Mouse (Mus musculus) limb, embryonic 10.5 days (tissue): Measurements from ENCODE around the gene Cxxc4. TPM values are rescaled to one million over a fixed set of nuclear protein-coding genes. Genes with fewer than 3 reads are reported as not detected.

Experiments used
- DNase-seq: peaks from one replicate; pipeline ENCODE4 v3.0.0-alpha.2; 2017; ENCODE audit warnings: low spot score
- H3K27ac ChIP-seq: fragments of 300-500 bp; sonication (generic); 2 replicates; pipeline ENCODE4 v1.5.1; 2016; ENCODE audit warnings: mild to moderate bottlenecking
- H3K27me3 ChIP-seq: fragments of 300-500 bp; sonication (generic); 2 replicates; pipeline ENCODE4 v1.6.1; 2016; ENCODE audit warnings: low read depth, mild to moderate bottlenecking; ENCODE audit not compliant: poor library complexity, severe bottlenecking
- H3K36me3 ChIP-seq: fragments of 300-500 bp; sonication (generic); 2 replicates; pipeline ENCODE4 v1.6.1; 2016; ENCODE audit warnings: mild to moderate bottlenecking, moderate library complexity
- H3K4me1 ChIP-seq: fragments of 300-500 bp; sonication (generic); 2 replicates; pipeline ENCODE4 v1.6.1; 2016
- H3K4me3 ChIP-seq: fragments of 300-500 bp; sonication (generic); 2 replicates; pipeline ENCODE4 v1.5.1; 2016; ENCODE audit warnings: mild to moderate bottlenecking, moderate library complexity
- H3K9me3 ChIP-seq: fragments of 300-500 bp; sonication (generic); replicated peaks from 2 replicates; pipeline ENCODE4 v1.6.1; 2016; ENCODE audit warnings: mild to moderate bottlenecking
- WGBS: fragments of 180-500 bp; shearing (Covaris S2); methylation state at CpG from one replicate; pipeline ENCODE4 v1.1.7; 2016; 5-methylcytosine and 5-hydroxymethylcytosine counted together
- polyA plus RNA-seq: library from polyadenylated mRNA; unstranded; fragments of >200 nt; fragmentation: Nextera tagmentation; extraction: Ambion mirVana; gene quantifications from 2 replicates; pipeline ENCODE4 v1.2.1, GENCODE M21; 2016

Gene Cxxc4
- polyA plus RNA-seq, 1 experiment from 2014 or later: 5.4 TPM

DNA sequence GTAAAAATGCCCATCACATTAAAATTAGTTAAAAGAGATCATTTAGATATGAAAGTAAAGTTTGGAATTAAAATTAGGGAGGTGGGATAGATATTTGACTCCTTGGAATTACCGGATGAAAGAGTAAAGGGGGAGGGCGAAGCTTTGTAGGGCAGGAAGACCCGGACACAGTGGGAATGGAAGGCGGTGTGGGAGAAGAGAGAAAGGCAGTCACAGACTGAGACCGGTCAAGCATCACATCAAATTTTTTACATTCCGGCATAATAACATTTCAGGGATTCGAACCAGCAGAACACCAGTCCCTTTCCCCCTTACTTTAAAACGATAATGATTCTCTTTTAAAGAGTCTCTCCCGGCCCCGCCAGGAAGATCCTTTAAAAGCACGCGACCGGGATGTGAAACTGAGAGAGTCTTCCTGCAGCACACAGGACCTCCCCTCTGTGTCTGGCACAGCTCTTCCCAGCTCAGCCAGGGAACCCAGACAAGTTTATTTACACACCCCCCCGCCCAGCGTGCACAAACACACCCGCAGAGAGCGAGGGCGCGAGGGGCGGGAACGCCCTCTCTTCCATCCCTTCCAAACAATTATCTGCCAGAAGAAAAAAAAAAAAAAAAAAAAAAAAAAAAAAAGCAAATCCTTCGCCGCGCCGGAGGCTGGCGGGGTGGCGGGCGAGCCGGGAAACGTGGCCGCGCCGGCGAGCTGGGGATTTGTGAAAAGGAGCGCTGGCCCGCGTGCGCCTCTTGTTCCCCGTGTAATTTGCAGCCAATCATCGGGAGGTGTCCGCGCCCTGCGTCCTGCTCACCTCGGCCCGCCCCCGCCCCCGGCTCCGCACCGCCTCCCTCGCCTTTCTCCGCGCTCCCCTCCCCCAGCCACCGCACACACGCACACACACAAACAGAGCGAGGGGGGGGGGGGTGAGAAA is 532 bp upstream of the Cxxc4 start:
- H3K27ac ChIP-seq: peak overlapping the region; percentile 92
- peaks cover 37% of the 10 kb centered on the region for H3K4me1 ChIP-seq
- no peaks in the 10 kb centered on the region for H3K9me3 ChIP-seq
- no peaks in the 10 kb centered on the region for H3K36me3 ChIP-seq
- DNase-seq: peak; percentile 89
- WGBS: under 1% methylated on average over 53 of the region's 55 CpGs
- no peaks in the 10 kb centered on the region for H3K27me3 ChIP-seq
- H3K4me3 ChIP-seq: peak overlapping the region; percentile 61

- Histone ChIP-seq H3K27ac (peak overlapping the region; percentile 92), H3K4me3 (peak overlapping the region; percentile 61), H3K4me1 (peaks cover 40% of the 10 kb centered on the region), H3K27me3 (no peaks in the 10 kb centered on the region), H3K9me3 (no peaks in the 10 kb centered on the region), H3K36me3 (0 out of 2 replicates have a peak, but pooled peaks cover 2% of the 10 kb centered on the region)
- 38% methylated on average over 3 of the region's 3 CpGs for WGBS
- peak; percentile 32 for DNase-seq
Observed at GRCm38 (mm10) chr3:134237113-134237805, 975 bp downstream of the Cxxc4 start.

DNA sequence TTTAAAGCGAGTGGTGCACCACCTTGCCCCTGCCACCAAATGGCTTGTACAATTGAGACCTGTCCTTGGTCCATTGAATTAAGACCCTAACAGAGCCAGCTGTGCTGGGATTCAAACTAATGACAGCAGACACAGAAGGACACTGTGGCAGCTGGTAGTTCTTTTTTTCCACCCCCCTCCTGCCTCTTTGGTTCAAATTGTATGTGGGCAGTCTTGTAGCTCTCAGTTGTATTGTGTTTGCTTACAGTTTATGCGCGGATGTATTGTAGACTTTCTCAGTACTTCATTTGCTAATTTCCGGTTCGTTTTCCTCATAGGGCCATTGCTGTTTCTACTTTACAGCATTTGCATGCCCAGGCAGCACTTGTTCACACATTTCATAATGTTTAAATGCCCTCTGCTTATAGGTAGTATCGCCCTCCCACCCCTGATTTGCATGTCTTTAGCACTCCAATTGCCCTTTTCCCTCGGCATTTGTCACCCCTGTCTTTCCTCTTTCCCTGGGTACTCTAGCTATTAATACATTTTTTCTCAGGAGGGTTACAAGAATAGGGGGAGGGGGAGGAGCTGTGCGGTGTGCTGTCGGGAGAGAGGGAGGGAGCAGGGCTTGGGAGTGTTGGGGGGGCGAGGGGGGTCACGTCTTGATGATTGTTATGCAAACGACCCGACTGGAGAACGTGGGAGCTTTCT is 2.5 kb downstream of the Cxxc4 start:
- no peaks in the 10 kb centered on the region for H3K27me3 ChIP-seq
- peak overlapping the region; percentile 93 for H3K27ac ChIP-seq
- H3K4me3 ChIP-seq: peak overlapping the region; percentile 74
- WGBS: under 1% methylated on average over 14 of the region's 14 CpGs
- DNase-seq: peak; percentile 37
- 0 out of 2 replicates have a peak, but pooled peaks cover 3% of the 10 kb centered on the region for H3K36me3 ChIP-seq
- H3K9me3 ChIP-seq: no peaks in the 10 kb centered on the region
- peaks cover 40% of the 10 kb centered on the region for H3K4me1 ChIP-seq

DNA sequence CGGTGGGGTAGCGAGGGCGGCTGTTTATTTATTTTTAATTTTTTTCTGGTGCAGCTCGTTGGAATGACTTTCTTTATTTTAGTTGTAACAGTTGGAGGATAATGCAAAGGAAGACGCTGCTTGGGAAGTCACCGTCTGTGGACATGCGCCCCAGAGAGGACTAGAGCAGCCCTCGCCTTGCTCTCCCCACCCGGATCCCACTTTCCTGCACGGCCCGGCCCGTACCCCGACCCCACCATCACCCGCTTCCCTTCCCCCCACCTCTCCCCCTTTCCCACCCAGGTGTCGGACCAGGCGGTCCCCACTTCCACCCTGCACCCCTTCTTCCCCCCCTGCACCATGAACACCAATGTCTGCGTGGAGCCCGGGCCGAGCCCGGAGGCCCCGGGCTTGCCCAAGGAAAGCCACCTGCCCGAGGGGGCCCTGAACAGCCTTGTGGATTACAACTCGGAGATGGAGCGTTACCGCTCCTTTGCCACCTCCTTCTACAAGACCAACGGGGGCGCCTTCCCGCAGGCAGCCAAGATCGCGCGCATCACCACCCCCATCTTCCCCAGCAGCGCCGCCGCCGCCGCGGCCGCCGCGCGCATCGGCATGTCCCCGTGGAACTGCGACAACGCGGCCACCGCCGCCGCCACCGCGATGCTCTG is 3.2 kb downstream of the Cxxc4 start:
- H3K36me3 ChIP-seq: 0 out of 2 replicates have a peak, but pooled peaks cover 3% of the 10 kb centered on the region

DNA sequence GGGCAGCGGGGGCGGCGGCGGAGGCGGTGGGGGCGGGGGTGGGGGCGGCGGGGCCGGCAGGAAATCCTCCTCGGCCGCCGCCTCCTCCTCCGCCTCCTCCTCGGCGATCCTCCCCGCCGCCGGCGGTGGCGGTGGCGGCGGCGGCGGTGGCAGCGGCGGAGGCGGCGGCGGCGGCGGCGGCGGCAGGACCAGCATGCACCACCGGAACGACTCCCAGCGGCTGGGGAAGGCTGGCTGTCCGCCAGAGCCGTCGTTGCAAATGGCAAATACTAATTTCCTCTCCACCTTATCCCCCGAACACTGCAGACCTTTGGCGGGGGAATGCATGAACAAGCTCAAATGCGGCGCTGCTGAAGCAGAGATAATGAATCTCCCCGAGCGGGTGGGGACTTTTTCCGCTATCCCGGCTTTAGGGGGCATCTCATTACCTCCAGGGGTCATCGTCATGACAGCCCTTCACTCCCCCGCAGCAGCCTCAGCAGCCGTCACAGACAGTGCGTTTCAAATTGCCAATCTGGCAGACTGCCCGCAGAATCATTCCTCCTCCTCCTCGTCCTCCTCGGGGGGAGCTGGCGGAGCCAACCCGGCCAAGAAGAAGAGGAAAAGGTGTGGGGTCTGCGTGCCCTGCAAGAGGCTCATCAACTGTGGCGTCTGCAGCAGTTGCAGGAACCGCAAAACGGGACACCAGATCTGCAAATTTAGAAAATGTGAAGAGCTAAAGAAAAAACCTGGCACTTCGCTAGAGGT is 3.9 kb downstream of the Cxxc4 start:
- Histone ChIP-seq H3K36me3 (0 out of 2 replicates have a peak, but pooled peaks cover 3% of the 10 kb centered on the region), H3K27ac (peak overlapping the region; percentile 93), H3K27me3 (no peaks in the 10 kb centered on the region), H3K4me3 (peak overlapping the region; percentile 74), H3K4me1 (peaks cover 38% of the 10 kb centered on the region), H3K9me3 (no peaks in the 10 kb centered on the region)
- WGBS: 4% methylated on average over 46 of the region's 61 CpGs
- DNase-seq: peak; percentile 71

More for the DNA sequence above, 3.2 kb downstream of the Cxxc4 start:
- under 1% methylated on average over 51 of the region's 51 CpGs for WGBS
- peak; percentile 78 for DNase-seq
- Histone ChIP-seq H3K4me3 (peak overlapping the region; percentile 74), H3K9me3 (no peaks in the 10 kb centered on the region), H3K27me3 (no peaks in the 10 kb centered on the region), H3K27ac (peak overlapping the region; percentile 93), H3K4me1 (peaks cover 43% of the 10 kb centered on the region)

- Histone ChIP-seq H3K4me1 (peaks cover 36% of the 10 kb centered on the region), H3K27me3 (no peaks in the 10 kb centered on the region), H3K4me3 (peak overlapping the region; percentile 74), H3K36me3 (0 out of 2 replicates have a peak, but pooled peaks cover 3% of the 10 kb centered on the region), H3K27ac (peak overlapping the region; percentile 93), H3K9me3 (no peaks in the 10 kb centered on the region)
- 13% methylated on average over 6 of the region's 6 CpGs for WGBS
- peak; percentile 33 for DNase-seq
Observed at GRCm38 (mm10) chr3:134240718-134241025, 4.4 kb downstream of the Cxxc4 start.

DNA sequence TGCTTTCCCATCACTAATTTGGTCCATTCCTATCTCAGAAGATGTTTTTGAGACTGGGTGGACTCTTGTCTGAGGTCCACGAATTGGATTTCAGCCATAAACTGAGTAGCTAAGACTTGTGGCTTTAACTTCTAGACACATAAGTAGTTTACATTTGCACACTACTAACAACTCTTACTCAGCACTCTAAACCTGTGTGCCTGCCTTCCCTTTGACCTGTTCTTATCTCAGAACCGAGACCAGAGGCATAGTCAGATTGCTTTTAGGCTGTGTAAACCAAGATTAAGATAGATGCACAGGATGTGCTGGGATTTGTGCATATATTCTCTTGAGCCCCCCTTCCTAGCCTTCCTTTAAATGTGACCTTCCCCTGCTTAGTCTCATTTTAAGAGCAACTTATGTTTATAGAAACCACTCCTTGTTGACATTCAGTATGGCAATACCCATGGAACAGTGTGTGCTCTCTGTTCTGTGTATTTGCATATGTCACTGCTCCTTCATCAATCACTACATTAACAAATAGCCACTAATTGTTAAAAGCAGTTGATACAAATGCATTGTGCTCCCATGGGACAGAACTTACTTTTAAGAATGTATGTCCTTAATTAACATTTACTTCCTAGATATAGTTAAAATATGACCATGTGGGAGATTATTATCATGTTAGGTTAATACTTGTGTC is 7.0 kb downstream of the Cxxc4 start:
- 48% methylated on average over 2 of the region's 2 CpGs for WGBS
- Histone ChIP-seq H3K4me1 (peaks cover 24% of the 10 kb centered on the region), H3K4me3 (no peak overlapping the region)

GRCm38 (mm10) chr3:134243850-134244247 is 7.6 kb downstream of the Cxxc4 start:
- peaks cover 19% of the 10 kb centered on the region for H3K4me1 ChIP-seq
- no peak for DNase-seq
- H3K4me3 ChIP-seq: no peak overlapping the region
- H3K27ac ChIP-seq: no peak overlapping the region
- 0 out of 2 replicates have a peak, but pooled peaks cover 3% of the 10 kb centered on the region for H3K36me3 ChIP-seq
- 31% methylated on average over 3 of the region's 3 CpGs for WGBS
- no peaks in the 10 kb centered on the region for H3K27me3 ChIP-seq
- no peaks in the 10 kb centered on the region for H3K9me3 ChIP-seq

More for the DNA sequence above, 7.0 kb downstream of the Cxxc4 start:
- Histone ChIP-seq H3K9me3 (no peaks in the 10 kb centered on the region), H3K27me3 (no peaks in the 10 kb centered on the region), H3K36me3 (0 out of 2 replicates have a peak, but pooled peaks cover 3% of the 10 kb centered on the region), H3K27ac (no peak overlapping the region)
- no peak for DNase-seq

DNA sequence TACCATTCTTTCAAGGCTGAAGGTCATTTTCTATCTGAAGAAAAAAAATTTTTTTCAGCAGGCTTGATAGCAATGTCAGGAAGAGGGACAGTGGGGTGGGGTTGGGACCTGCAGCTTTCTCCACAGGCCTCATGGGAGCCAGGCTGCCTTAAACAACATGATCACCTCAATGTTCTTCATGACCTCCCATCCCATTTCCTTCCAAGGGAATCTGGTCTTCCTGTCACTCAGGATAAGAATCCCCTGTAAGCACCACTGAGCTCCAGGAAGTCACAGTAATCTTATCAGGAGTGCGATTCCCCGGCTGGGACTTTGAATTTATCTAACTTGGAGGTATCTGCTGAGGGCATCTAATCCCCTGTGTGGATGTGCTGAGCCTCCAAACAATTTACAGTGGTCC is 17.9 kb downstream of the Cxxc4 start:
- Histone ChIP-seq H3K4me3 (no peak overlapping the region), H3K27me3 (no peaks in the 10 kb centered on the region), H3K36me3 (no peaks in the 10 kb centered on the region), H3K4me1 (no peaks in the 10 kb centered on the region), H3K27ac (no peak overlapping the region), H3K9me3 (no peaks in the 10 kb centered on the region)
- DNase-seq: no peak
- 82% methylated on average over 2 of the region's 2 CpGs for WGBS

DNA sequence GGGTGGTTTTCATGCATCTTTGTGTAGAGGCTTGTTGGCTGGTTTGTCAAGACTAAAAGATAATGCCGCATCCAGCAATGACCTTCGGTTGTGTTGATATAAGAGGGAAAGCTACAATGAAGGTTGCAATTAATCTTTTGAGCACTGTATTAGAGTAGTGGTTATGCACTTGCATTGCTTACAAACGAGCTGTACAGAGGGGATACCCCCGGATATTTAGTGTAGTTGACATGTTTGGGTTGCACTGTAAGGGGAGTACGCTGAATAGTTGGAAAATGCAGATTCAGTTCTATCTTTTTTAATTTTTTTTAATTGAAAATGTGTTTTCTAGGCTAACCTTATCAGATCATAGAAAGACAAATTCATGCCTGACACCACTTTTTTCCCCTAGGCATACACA is 22.4 kb downstream of the Cxxc4 start:
- Histone ChIP-seq H3K27me3 (no peaks in the 10 kb centered on the region), H3K4me1 (no peaks in the 10 kb centered on the region)
- WGBS: 90% methylated on average over 5 of the region's 5 CpGs

GRCm38 (mm10) chr3:134259300-134259699 is 23.0 kb downstream of the Cxxc4 start:
- DNase-seq: no peak
- H3K4me3 ChIP-seq: no peak overlapping the region
- WGBS: 67% methylated on average over 3 of the region's 3 CpGs
- no peaks in the 10 kb centered on the region for H3K36me3 ChIP-seq
- H3K4me1 ChIP-seq: no peaks in the 10 kb centered on the region
- H3K27ac ChIP-seq: no peak overlapping the region
- no peaks in the 10 kb centered on the region for H3K9me3 ChIP-seq
- H3K27me3 ChIP-seq: no peaks in the 10 kb centered on the region

More for the DNA sequence above, 22.4 kb downstream of the Cxxc4 start:
- Histone ChIP-seq H3K4me3 (no peak overlapping the region), H3K36me3 (no peaks in the 10 kb centered on the region), H3K9me3 (no peaks in the 10 kb centered on the region), H3K27ac (no peak overlapping the region)
- no peak for DNase-seq
